16 mouse cellular contexts compared by ENCODE assay signal in the genomic region with DNA sequence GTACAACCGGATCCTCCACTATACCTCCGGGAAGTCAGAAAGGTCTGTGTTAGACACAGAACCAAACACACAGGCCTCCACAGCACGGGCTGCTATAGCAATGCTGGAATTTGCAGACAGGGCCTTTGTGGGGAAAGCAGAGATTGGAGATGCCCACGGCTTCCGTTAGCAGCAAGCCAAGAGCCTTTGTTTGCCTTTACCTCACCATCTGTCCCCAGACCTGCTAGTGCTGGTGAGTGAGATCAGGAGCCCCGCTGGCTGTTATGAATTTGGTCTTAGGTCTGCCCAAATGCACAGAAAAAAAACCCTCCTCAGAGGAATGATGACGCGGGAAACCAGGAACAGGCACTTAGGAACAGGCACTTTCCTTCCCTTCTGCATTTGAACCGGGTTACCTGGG.
DNase-seq lines count a peak whose midpoint lies in the region; ATAC-seq and TF ChIP-seq lines count a peak whose summit lies in the region.
"Had no signal": no experiment of that assay in that cellular context is flagged by ENCODE, and none has a peak within 500 bp of the region (broad histone marks: within the 10 kb centered on the region; RNA-seq: fewer than 3 reads in every experiment).

No protein-coding gene starts in this region.

- intact Hi-C loops in heart, postnatal 36 days (cut with DNase I): no loop called here
- intact Hi-C loops in left cerebral cortex, adult 2 months (cut with DNase I): no loop called here

- no peak overlapping the region for H3K4me2 ChIP-seq in heart, postnatal 0 days (ENCODE audit: low read depth, low read length)
- H3K4me2 ChIP-seq in forebrain, embryonic 14.5 days (ENCODE audit: low read length): no peak overlapping the region
- H3K4me2 ChIP-seq: heart, embryonic 11.5 days; limb, embryonic 15.5 days; lung, embryonic 14.5 days had no signal

- no peak for DNase-seq in heart, postnatal 0 days (ENCODE audit: low spot score)
- DNase-seq in heart, postnatal 36 days: no peak
- no peak for DNase-seq in left cerebral cortex, adult 2 months (ENCODE audit: extremely low spot score in 1 of 2, low spot score in 2 of 2)
- no peak for DNase-seq in left cerebral cortex, adult 11 months (ENCODE audit: low spot score)
- peak; percentile 80 to 91 for DNase-seq in cerebellum, adult 18-20 months
- peak; percentile 42 for DNase-seq in forebrain, embryonic 14.5 days (ENCODE audit: low spot score)
- DNase-seq in spleen, adult 12 weeks (ENCODE audit: low spot score): no peak
- no peak for DNase-seq in gastrocnemius, postnatal 10 days
- DNase-seq: adrenal gland, adult 8-10 months; gastrocnemius, postnatal 14 days; kidney, adult 9 months; thymus, adult 18-20 months had no signal

- no peak for TF ChIP-seq CTCF in heart, postnatal 0 days (IDR thresholded peaks at IDR 0.05; ENCODE audit: low read depth)
- no peak for TF ChIP-seq CTCF in left cerebral cortex, adult 2 months (IDR thresholded peaks at IDR 0.05)

- H3K36me3 ChIP-seq in heart, postnatal 0 days (replicated peaks; ENCODE audit: control insufficient read depth, insufficient read depth, low read length): no peaks in the 10 kb centered on the region
- H3K36me3 ChIP-seq in forebrain, embryonic 14.5 days (ENCODE audit: control insufficient read depth, insufficient read depth, low read length): no peaks in the 10 kb centered on the region
- H3K36me3 ChIP-seq: G1E; limb, embryonic 15.5 days had no signal

- WGBS in heart, postnatal 0 days: 67% methylated on average over 9 of the region's 9 CpGs
- WGBS in forebrain, embryonic 14.5 days: 77% methylated on average over 9 of the region's 9 CpGs

- no peak overlapping the region for H3K4me3 ChIP-seq in heart, postnatal 0 days (ENCODE audit: low read depth, low read length)
- no peak overlapping the region for H3K4me3 ChIP-seq in left cerebral cortex, adult 2 months
- no peak overlapping the region for H3K4me3 ChIP-seq in forebrain, embryonic 14.5 days (ENCODE audit: low read depth, low read length)
- H3K4me3 ChIP-seq: limb, embryonic 15.5 days had no signal

- no peak overlapping the region for H3K9ac ChIP-seq in heart, postnatal 0 days (replicated peaks; ENCODE audit: low read depth, low read length)
- no peak overlapping the region for H3K9ac ChIP-seq in forebrain, embryonic 14.5 days (ENCODE audit: low read length)
- H3K9ac ChIP-seq: limb, embryonic 15.5 days; lung, embryonic 14.5 days had no signal

- no peaks in the 10 kb centered on the region for H3K9me3 ChIP-seq in heart, postnatal 0 days (replicated peaks; ENCODE audit: control insufficient read depth, low read length)
- no peaks in the 10 kb centered on the region for H3K9me3 ChIP-seq in forebrain, embryonic 14.5 days (replicated peaks; ENCODE audit: control insufficient read depth, low read length)
- H3K9me3 ChIP-seq: limb, embryonic 15.5 days had no signal

- H3K4me1 ChIP-seq in heart, postnatal 0 days (ENCODE audit: control insufficient read depth, insufficient read depth): peaks cover 57% of the 10 kb centered on the region
- no peaks in the 10 kb centered on the region for H3K4me1 ChIP-seq in forebrain, embryonic 14.5 days (ENCODE audit: control insufficient read depth, insufficient read depth, low read length)

- no peak for TF ChIP-seq EP300 in heart, postnatal 0 days (IDR thresholded peaks at IDR 0.05; ENCODE audit: low read depth)

- no peaks in the 10 kb centered on the region for H3K27me3 ChIP-seq in heart, postnatal 0 days (ENCODE audit: control insufficient read depth, insufficient read depth, low read length)
- no peaks in the 10 kb centered on the region for H3K27me3 ChIP-seq in forebrain, embryonic 14.5 days (replicated peaks; ENCODE audit: control insufficient read depth, insufficient read depth, low read length)
- H3K27me3 ChIP-seq: limb, embryonic 15.5 days had no signal

- ATAC-seq in heart, postnatal 0 days (ENCODE audit: insufficient read depth, low read depth): no peak
- no peak for ATAC-seq in forebrain, embryonic 14.5 days

- H3K27ac ChIP-seq in heart, postnatal 0 days (ENCODE audit: low read depth): peak overlapping the region; percentile 22; the same call in 1 of the 2 replicates
- peak overlapping the region; percentile 40; the same call in 1 of the 2 replicates for H3K27ac ChIP-seq in left cerebral cortex, adult 2 months
- no peak overlapping the region; the same call in 1 of the 2 replicates for H3K27ac ChIP-seq in forebrain, embryonic 14.5 days (ENCODE audit: low read depth, low read length)
- H3K27ac ChIP-seq: limb, embryonic 15.5 days had no signal

Comparison
In these comparisons a context has a peak if more than half of its experiments do, and no peak if none do; other contexts are left out.
1. DNase-seq: peak in cerebellum, adult 18-20 months (2 of 2) and forebrain, embryonic 14.5 days (single experiment); none in heart, postnatal 0 days (single experiment), heart, postnatal 36 days (0 of 2), left cerebral cortex, adult 2 months (0 of 2), left cerebral cortex, adult 11 months (single experiment), spleen, adult 12 weeks (single experiment) and gastrocnemius, postnatal 10 days (single experiment).